Mouse (Mus musculus) neural tube, embryonic 15.5 days (tissue): ENCODE results near the gene Brat1. TPM values are rescaled to one million over a fixed set of nuclear protein-coding genes. Genes with fewer than 3 reads are reported as not detected.

ENCODE experiments used
- polyA plus RNA-seq: library from polyadenylated mRNA; unstranded; fragments of >200 nt; fragmentation: Nextera tagmentation; extraction: Ambion mirVana; gene quantifications from 2 replicates; pipeline ENCODE4 v1.2.1, GENCODE M21; 2015

The Brat1 gene
- polyA plus RNA-seq, 1 experiment from 2014 or later = 25.9 TPM

Other genes starting within 250 kb of the Brat1 start
- gene Chst12, start 199.5 kb upstream of the Brat1 start, polyA plus RNA-seq = 30.6 and 31.2 TPM in 2 replicates
- 1.6 TPM in 1 of 2 replicates, not detected in the other for gene Grifin, start 139.9 kb upstream of the Brat1 start, polyA plus RNA-seq
- gene Lfng, start 97.7 kb upstream of the Brat1 start, polyA plus RNA-seq = 16.7 and 19.4 TPM in 2 replicates
- 58.8 and 63.9 TPM in 2 replicates for gene Ttyh3, start 56.0 kb upstream of the Brat1 start, polyA plus RNA-seq
- gene Iqce, start 2.6 kb upstream of the Brat1 start, polyA plus RNA-seq = 25.5 and 26.2 TPM in 2 replicates
- 3.5 and 3.8 TPM in 2 replicates for gene Amz1, start 19.1 kb downstream of the Brat1 start, polyA plus RNA-seq
- 17.7 and 43.8 TPM in 2 replicates for gene Gna12, start 125.4 kb downstream of the Brat1 start, polyA plus RNA-seq